Mouse (Mus musculus) midbrain, embryonic 15.5 days (tissue): ENCODE data around the gene Akr7a5. TPM values are rescaled to one million over a fixed set of nuclear protein-coding genes. Genes with fewer than 3 reads are reported as not detected.

ENCODE experiments used
- ATAC-seq: fragments of 200-750 bp; cut with Nextera tagmentation; replicated peaks from 2 replicates; pipeline ENCODE4 v1.8.0; 2017; ENCODE audit warnings: moderate TSS enrichment
- H3K27ac ChIP-seq: fragments of 300-500 bp; sonication (generic); 2 replicates; pipeline ENCODE4 v1.5.1; 2015; ENCODE audit warnings: mild to moderate bottlenecking, inconsistent platforms
- H3K27me3 ChIP-seq: fragments of 300-500 bp; sonication (generic); replicated peaks from 2 replicates; pipeline ENCODE4 v1.6.1; 2015; ENCODE audit warnings: inconsistent platforms
- H3K36me3 ChIP-seq: fragments of 300-500 bp; sonication (generic); replicated peaks from 2 replicates; pipeline ENCODE4 v1.6.1; 2015; ENCODE audit warnings: inconsistent platforms
- H3K4me1 ChIP-seq: fragments of 300-500 bp; sonication (generic); 2 replicates; pipeline ENCODE4 v1.6.1; 2015; ENCODE audit warnings: inconsistent platforms
- H3K4me2 ChIP-seq: fragments of 300-500 bp; sonication (generic); 2 replicates; pipeline ENCODE4 v1.6.1; 2015; ENCODE audit warnings: inconsistent platforms, mild to moderate bottlenecking, moderate library complexity
- H3K4me3 ChIP-seq: fragments of 300-500 bp; sonication (generic); 2 replicates; pipeline ENCODE4 v1.5.1; 2015; ENCODE audit warnings: mild to moderate bottlenecking, inconsistent platforms
- H3K9ac ChIP-seq: fragments of 300-500 bp; sonication (generic); 2 replicates; pipeline ENCODE4 v1.6.1; 2015; ENCODE audit warnings: mild to moderate bottlenecking, inconsistent platforms
- H3K9me3 ChIP-seq: fragments of 300-500 bp; sonication (generic); 2 replicates; pipeline ENCODE4 v1.6.1; 2016; ENCODE audit warnings: inconsistent platforms
- WGBS: fragments of 180-500 bp; shearing (Covaris S2); methylation state at CpG from one replicate; pipeline ENCODE4 v1.1.7; 2015; ENCODE audit warnings: mixed read lengths; 5-methylcytosine and 5-hydroxymethylcytosine counted together
- polyA plus RNA-seq: library from polyadenylated mRNA; unstranded; fragments of >200 nt; fragmentation: Nextera tagmentation; extraction: Ambion mirVana; gene quantifications from 2 replicates; pipeline ENCODE4 v1.2.1, GENCODE M21; 2015

Akr7a5 gene
- polyA plus RNA-seq, 1 experiment from 2014 or later: 68.5 TPM

GRCm38 (mm10) chr4:139305521-139305920 is 5.0 kb upstream of the Akr7a5 start:
- Histone ChIP-seq H3K27me3 (no peaks in the 10 kb centered on the region), H3K4me2 (no peak overlapping the region), H3K9me3 (no peaks in the 10 kb centered on the region), H3K36me3 (0 out of 2 replicates have a peak, but pooled peaks cover 7% of the 10 kb centered on the region), H3K27ac (no peak overlapping the region), H3K4me1 (peaks cover 17% of the 10 kb centered on the region), H3K4me3 (no peak overlapping the region), H3K9ac (no peak overlapping the region)
- no peak for ATAC-seq
- 94% methylated on average over 3 of the region's 3 CpGs for WGBS

DNA sequence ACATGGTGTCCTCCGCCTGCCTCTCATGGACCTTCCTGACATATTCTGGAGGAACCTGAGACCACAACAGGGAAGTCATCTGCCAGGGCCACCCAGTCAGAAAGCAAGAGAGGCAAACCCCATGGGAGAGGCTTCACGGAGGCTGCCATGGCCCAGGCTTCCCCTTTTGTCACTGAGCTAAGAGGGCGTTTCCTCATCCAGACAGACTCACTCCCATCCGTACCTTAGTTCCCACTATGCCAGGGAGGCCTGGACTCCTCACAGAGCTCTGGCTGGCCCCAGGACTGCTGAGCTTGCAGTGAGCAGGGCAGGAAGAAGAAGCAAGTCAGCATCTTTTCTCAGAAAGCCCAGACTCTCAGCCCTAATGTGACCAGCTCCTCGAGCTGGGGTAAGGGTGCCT is 2.6 kb upstream of the Akr7a5 start:
- H3K9me3 ChIP-seq: no peaks in the 10 kb centered on the region
- H3K4me3 ChIP-seq: no peak overlapping the region
- no peaks in the 10 kb centered on the region for H3K36me3 ChIP-seq
- H3K27ac ChIP-seq: no peak overlapping the region
- no peak overlapping the region for H3K9ac ChIP-seq
- no peaks in the 10 kb centered on the region for H3K27me3 ChIP-seq
- no peak overlapping the region for H3K4me2 ChIP-seq
- ATAC-seq: no peak
- H3K4me1 ChIP-seq: peaks cover 28% of the 10 kb centered on the region
- WGBS: 86% methylated on average over 5 of the region's 5 CpGs

GRCm38 (mm10) chr4:139309651-139310050 is 893 bp upstream of the Akr7a5 start:
- 23% methylated on average over 6 of the region's 6 CpGs for WGBS
- H3K36me3 ChIP-seq: no peaks in the 10 kb centered on the region
- H3K9ac ChIP-seq: peak overlapping the region; percentile 84
- H3K27ac ChIP-seq: no peak overlapping the region
- peak overlapping the region; percentile 82 for H3K4me3 ChIP-seq
- no peaks in the 10 kb centered on the region for H3K9me3 ChIP-seq
- ATAC-seq: 0 out of 2 replicates have a peak, but pooled peaks have one; percentile 1
- no peaks in the 10 kb centered on the region for H3K27me3 ChIP-seq
- H3K4me1 ChIP-seq: peaks cover 28% of the 10 kb centered on the region
- H3K4me2 ChIP-seq: peak overlapping the region; percentile 70

- Histone ChIP-seq H3K4me2 (peak overlapping the region; percentile 70), H3K27ac (peak overlapping the region; percentile 77), H3K36me3 (no peaks in the 10 kb centered on the region; the same call in 1 of the 2 replicates), H3K9ac (peak overlapping the region; percentile 84), H3K4me1 (peaks cover 28% of the 10 kb centered on the region), H3K4me3 (peak overlapping the region; percentile 82), H3K27me3 (no peaks in the 10 kb centered on the region), H3K9me3 (no peaks in the 10 kb centered on the region)
- under 1% methylated on average over 53 of the region's 53 CpGs for WGBS
- peak; percentile 85 for ATAC-seq
These were observed 556 bp downstream of the Akr7a5 start for GRCm38 (mm10) chr4:139310899-139311701.

DNA sequence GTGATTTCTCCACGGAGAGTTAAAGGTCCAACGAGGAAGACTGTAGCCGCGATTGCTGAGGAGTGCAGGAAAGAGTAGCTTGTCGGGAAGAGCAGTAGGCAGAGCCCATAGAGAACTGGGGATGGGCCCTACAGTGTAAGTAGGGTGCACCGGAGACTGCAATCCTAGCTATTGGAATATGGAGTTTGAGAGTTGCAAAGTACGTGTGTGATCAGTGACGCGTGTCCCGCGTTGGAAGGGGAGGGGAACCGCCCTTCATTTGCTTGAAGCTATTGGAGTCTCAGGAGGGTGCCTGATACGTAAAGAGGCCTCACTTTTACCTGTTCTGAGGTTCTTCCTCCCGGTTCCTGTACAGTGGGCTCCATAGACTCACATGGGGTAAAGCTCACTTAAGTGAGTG is 1.2 kb downstream of the Akr7a5 start:
- no peak for ATAC-seq
- no peaks in the 10 kb centered on the region for H3K9me3 ChIP-seq
- H3K9ac ChIP-seq: peak overlapping the region; percentile 84; the same call in 1 of the 2 replicates
- WGBS: 14% methylated on average over 14 of the region's 14 CpGs
- peak overlapping the region; percentile 82 for H3K4me3 ChIP-seq
- H3K27me3 ChIP-seq: no peaks in the 10 kb centered on the region
- H3K36me3 ChIP-seq: no peaks in the 10 kb centered on the region; the same call in 1 of the 2 replicates
- H3K4me1 ChIP-seq: peaks cover 28% of the 10 kb centered on the region
- H3K4me2 ChIP-seq: peak overlapping the region; percentile 70
- no peak overlapping the region for H3K27ac ChIP-seq

DNA sequence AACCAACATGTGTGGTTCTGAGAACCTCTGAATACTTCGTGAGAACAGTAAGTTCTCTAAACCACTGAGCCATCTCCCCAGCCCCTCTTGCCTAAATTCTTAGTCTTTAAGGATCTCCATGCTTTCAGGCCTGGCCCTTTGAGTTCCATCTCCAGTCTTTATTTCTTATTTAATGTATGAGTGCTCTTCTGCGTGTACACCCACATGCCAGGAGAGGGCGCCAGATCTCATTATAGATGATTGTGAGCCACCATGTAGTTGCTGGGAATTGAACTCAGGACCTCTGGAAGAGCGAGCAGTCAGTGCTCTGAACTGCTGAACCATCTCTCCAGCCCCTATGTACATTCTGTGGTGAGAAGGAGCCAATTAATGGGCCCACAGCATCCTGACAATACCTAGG is 2.1 kb downstream of the Akr7a5 start:
- no peak for ATAC-seq

GRCm38 (mm10) chr4:139318449-139318848 is 7.9 kb downstream of the Akr7a5 start:
- Histone ChIP-seq H3K9me3 (no peaks in the 10 kb centered on the region), H3K27ac (no peak overlapping the region), H3K27me3 (no peaks in the 10 kb centered on the region), H3K4me3 (no peak overlapping the region), H3K4me2 (no peak overlapping the region), H3K36me3 (peaks cover 11% of the 10 kb centered on the region; the same call in 1 of the 2 replicates), H3K4me1 (no peaks in the 10 kb centered on the region), H3K9ac (no peak overlapping the region)
- no peak for ATAC-seq
- 92% methylated on average over 11 of the region's 11 CpGs for WGBS

More for the DNA sequence above, 2.1 kb downstream of the Akr7a5 start:
- Histone ChIP-seq H3K9me3 (no peaks in the 10 kb centered on the region), H3K27ac (no peak overlapping the region), H3K36me3 (no peaks in the 10 kb centered on the region; the same call in 1 of the 2 replicates), H3K9ac (no peak overlapping the region), H3K4me3 (no peak overlapping the region), H3K27me3 (no peaks in the 10 kb centered on the region), H3K4me2 (no peak overlapping the region), H3K4me1 (peaks cover 28% of the 10 kb centered on the region)
- WGBS: 53% methylated on average over 4 of the region's 4 CpGs

- Histone ChIP-seq H3K4me3 (no peak overlapping the region), H3K36me3 (peaks cover 11% of the 10 kb centered on the region; the same call in 1 of the 2 replicates), H3K27ac (no peak overlapping the region), H3K9ac (no peak overlapping the region), H3K4me1 (no peaks in the 10 kb centered on the region), H3K4me2 (no peak overlapping the region), H3K9me3 (no peaks in the 10 kb centered on the region), H3K27me3 (no peaks in the 10 kb centered on the region)
- ATAC-seq: no peak
- 94% methylated on average over 4 of the region's 4 CpGs for WGBS
These were observed 9.2 kb downstream of the Akr7a5 start for GRCm38 (mm10) chr4:139319740-139320139.

DNA sequence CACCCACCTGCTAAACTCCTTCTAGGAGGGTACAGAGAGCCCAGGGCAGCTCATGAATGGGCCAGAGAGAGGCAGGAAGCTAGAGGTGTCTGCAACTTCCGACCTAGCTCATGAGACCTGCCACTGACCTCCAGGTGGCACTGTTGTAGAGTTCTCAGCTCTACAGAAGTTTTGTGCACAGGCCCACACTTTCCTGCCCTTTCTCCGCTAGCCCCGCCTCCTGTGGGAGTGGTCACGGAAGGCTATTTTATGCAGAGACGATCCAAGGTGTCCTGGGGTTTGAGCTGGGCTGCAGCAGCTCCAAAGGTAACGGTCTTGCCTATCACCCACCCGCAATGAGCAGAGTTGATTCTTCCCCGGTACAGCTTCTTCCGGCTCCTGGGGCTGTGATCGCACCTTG is 20.1 kb downstream of the Akr7a5 start:
- Histone ChIP-seq H3K4me3 (no peak overlapping the region), H3K9me3 (no peaks in the 10 kb centered on the region), H3K27ac (no peak overlapping the region), H3K4me2 (no peak overlapping the region), H3K36me3 (no peaks in the 10 kb centered on the region), H3K4me1 (no peaks in the 10 kb centered on the region), H3K9ac (no peak overlapping the region), H3K27me3 (0 out of 2 replicates have a peak, but pooled peaks cover 3% of the 10 kb centered on the region)
- WGBS: 10% methylated on average over 10 of the region's 10 CpGs
- no peak for ATAC-seq

- peaks cover 18% of the 10 kb centered on the region for H3K27me3 ChIP-seq
- H3K36me3 ChIP-seq: no peaks in the 10 kb centered on the region
- no peak overlapping the region for H3K4me3 ChIP-seq
- ATAC-seq: no peak
- no peak overlapping the region for H3K9ac ChIP-seq
- 69% methylated on average over 7 of the region's 9 CpGs for WGBS
- no peak overlapping the region for H3K27ac ChIP-seq
- no peak overlapping the region for H3K4me2 ChIP-seq
- no peaks in the 10 kb centered on the region for H3K9me3 ChIP-seq
- H3K4me1 ChIP-seq: no peaks in the 10 kb centered on the region
These were observed 24.2 kb downstream of the Akr7a5 start for GRCm38 (mm10) chr4:139334631-139335295.

DNA sequence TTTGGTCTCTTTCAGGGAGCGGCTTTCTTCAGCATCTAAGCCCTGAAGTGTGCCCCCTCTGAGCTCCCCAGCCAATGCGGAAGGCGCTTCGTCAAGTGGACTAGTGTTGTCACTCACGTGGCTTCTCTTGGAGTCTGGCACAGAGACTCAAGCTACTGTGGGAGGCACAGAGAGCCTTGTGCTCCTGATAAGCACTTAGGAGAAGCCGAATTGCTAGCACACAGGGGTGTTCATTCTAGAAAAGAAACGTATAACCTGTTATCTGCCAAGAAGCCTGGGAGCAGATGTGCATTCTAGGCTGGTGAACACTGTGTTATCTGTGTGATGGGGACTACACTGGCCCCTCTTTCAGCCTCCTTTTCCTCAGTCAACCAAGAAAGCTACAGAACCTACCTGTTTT is 25.0 kb downstream of the Akr7a5 start:
- H3K9ac ChIP-seq: no peak overlapping the region
- H3K4me1 ChIP-seq: no peaks in the 10 kb centered on the region
- no peaks in the 10 kb centered on the region for H3K36me3 ChIP-seq
- H3K4me3 ChIP-seq: no peak overlapping the region
- peaks cover 18% of the 10 kb centered on the region for H3K27me3 ChIP-seq
- no peak overlapping the region for H3K27ac ChIP-seq
- 70% methylated on average over 7 of the region's 7 CpGs for WGBS
- no peaks in the 10 kb centered on the region for H3K9me3 ChIP-seq
- ATAC-seq: no peak
- H3K4me2 ChIP-seq: no peak overlapping the region

DNA sequence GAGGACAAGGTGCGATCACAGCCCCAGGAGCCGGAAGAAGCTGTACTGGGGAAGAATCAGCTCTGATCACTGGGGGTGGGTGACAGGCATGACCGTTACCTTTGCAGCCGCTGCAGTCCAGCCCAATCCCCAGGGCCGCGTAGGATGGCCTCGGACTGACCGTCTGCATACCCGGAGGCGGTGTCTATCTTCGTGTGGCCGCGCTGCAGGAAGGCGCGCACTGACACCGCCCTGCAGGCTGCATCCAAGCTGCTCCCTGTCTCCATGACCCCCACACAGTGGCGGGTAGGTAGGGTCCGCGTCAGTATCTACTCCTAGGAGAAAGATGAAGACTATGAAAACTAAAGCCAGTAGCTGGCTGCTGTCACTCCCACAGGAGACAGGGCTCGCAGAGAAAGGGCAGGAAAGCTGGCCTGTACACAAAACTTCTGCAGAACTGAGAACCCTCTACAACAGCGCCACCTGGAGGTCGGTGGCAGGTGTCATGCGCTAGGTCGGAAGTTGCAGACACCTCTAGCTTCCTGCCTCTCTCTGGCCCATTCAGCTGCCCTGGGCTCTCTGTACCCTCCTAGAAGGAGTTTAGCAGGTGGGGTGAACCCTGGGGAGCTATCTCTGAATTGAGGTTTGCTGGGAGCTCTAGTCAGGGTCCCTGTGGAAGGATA is 26.4 kb downstream of the Akr7a5 start:
- H3K4me1 ChIP-seq: no peaks in the 10 kb centered on the region
- H3K9ac ChIP-seq: no peak overlapping the region
- H3K36me3 ChIP-seq: no peaks in the 10 kb centered on the region
- no peak overlapping the region for H3K4me3 ChIP-seq
- WGBS: 27% methylated on average over 24 of the region's 24 CpGs
- peaks cover 18% of the 10 kb centered on the region for H3K27me3 ChIP-seq
- no peaks in the 10 kb centered on the region for H3K9me3 ChIP-seq
- H3K4me2 ChIP-seq: peak overlapping the region; percentile 29
- ATAC-seq: no peak
- no peak overlapping the region for H3K27ac ChIP-seq
